Mouse (Mus musculus): ENCODE data around the gene Dnajb6. TPM values are rescaled to one million over a fixed set of nuclear protein-coding genes. Genes with fewer than 3 reads are reported as not detected.
"Not testable (repeated sequence)": the region's sequence is repeated elsewhere in the genome, so short reads cannot be mapped to it uniquely, and the experiment has no call there.

Dnajb6 gene
- total RNA-seq (2017) = 216 and 234 TPM in 2 replicates

- ATAC-seq (ENCODE audit: extremely low read depth, insufficient number of reproducible peaks, low FRiP score, poor library complexity, severe bottlenecking) = peak; percentile 80
Measured at GRCm38 (mm10) chr5:29735557-29736061, at the start of gene Dnajb6, which contains the start of gene Gm5129. Gene Dnajb6 (plus strand): TSS chr5:29735688. Gene Gm5129 (minus strand): TSS chr5:29735936.

DNA sequence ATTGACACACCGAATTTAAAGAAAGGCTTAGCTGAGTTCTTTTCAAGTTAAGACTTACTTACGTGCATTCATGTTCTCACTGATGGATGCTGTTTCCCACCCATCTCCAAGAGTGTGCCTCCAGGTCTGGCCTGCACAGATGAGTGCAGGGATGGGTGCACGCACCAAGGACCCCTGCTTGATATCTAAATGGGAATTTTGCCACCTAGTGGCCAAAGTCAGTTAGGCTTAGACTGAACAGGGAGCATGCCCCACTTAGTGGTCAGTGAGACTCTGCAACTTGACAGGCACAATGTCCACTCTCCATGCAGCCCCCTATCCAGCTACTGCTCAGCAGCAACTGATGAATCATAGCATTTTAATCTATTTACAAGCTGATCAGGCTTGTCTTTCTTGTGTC, 47.8 kb upstream of the Dnajb6 start:
- ATAC-seq (ENCODE audit: extremely low read depth, insufficient number of reproducible peaks, low FRiP score, poor library complexity, severe bottlenecking) = no peak

GRCm38 (mm10) chr5:29688352-29688751, 47.1 kb upstream of the Dnajb6 start:
- ATAC-seq (ENCODE audit: extremely low read depth, insufficient number of reproducible peaks, low FRiP score, poor library complexity, severe bottlenecking) = no peak

DNA sequence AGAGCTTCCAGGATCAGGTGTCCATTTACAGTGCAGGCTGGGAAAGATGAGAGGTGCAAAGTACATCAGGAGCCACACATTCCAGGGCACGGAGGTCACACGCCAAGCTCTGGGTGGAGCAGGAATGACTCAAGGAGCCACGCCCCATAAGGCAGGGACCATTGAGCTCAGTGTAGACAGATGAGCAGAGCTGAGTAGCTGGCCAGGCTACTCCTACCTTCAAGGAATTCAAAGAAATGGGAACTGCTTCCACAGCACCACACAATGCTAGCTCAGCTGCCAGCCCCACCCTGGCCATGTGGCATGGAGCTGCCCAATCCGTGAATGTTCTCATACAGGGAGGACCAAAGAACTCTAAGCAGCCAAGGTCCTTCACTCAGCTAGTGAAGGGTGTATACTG, 37.0 kb upstream of the Dnajb6 start:
- ATAC-seq (ENCODE audit: extremely low read depth, insufficient number of reproducible peaks, low FRiP score, poor library complexity, severe bottlenecking) = no peak

- no peak for ATAC-seq (ENCODE audit: extremely low read depth, insufficient number of reproducible peaks, low FRiP score, poor library complexity, severe bottlenecking)
Measured at GRCm38 (mm10) chr5:29699520-29700202, 35.8 kb upstream of the Dnajb6 start.

DNA sequence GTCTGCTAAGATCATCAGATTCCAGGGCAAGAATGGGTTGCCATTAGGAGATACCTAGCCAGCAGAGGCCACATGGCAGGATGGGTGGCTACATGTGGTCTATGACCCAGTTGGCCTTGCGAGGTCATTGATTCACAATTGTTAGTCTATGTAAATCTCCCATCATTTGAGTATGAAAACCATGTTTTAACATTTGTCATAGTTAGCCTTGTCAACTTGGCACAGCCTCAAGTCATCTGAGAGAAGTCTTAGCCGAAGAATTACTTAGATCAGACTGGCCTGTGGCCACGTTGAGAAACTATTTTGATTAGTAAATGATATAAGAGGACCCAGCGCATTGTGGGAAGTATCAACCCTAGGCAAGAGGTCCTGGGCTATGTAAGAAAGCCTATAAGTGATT, 28.2 kb upstream of the Dnajb6 start:
- no peak for ATAC-seq (ENCODE audit: extremely low read depth, insufficient number of reproducible peaks, low FRiP score, poor library complexity, severe bottlenecking)

DNA sequence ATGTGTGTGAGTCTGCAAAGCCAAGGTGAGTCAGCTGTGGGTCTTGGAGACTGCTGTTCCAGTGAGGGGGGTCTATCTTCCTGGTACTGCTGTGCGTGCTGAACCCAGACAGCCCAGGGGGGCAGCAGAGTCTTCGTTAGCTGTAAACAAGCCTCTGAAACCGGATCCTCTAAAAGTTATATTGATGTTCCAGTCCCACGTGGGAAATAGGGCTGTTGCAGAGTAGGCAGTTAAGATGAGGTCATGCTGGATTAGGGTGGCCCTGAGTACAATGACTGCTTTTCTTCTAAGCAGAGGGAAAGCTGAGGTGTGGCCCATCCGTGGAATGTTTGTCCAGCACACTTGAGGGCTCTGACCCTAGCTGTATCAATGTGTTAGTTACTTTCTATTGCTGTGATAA, 27.2 kb upstream of the Dnajb6 start:
- ATAC-seq (ENCODE audit: extremely low read depth, insufficient number of reproducible peaks, low FRiP score, poor library complexity, severe bottlenecking) = no peak

- no peak for ATAC-seq (ENCODE audit: extremely low read depth, insufficient number of reproducible peaks, low FRiP score, poor library complexity, severe bottlenecking)
Measured at GRCm38 (mm10) chr5:29711631-29712030, 23.9 kb upstream of the Dnajb6 start.

DNA sequence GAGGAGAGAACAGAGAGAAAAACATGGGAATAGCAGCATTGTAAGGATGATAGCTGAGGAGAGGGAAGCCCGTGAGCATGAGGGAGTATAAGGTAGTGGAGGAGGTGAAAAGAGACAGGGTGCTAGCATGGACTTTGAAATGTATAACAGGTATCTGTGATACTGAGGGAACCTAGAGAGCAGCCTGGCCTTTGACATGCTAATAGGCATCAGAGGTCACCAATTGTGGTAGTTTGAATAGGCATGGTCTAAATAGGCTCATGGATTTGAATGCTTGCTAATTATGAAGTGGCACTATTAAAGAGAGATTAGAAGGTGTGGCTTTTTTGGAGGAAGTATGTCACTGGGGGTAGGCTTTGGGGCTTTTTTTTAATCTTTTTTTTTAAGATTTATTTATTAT, 22.6 kb upstream of the Dnajb6 start:
- no peak for ATAC-seq (ENCODE audit: extremely low read depth, insufficient number of reproducible peaks, low FRiP score, poor library complexity, severe bottlenecking)

DNA sequence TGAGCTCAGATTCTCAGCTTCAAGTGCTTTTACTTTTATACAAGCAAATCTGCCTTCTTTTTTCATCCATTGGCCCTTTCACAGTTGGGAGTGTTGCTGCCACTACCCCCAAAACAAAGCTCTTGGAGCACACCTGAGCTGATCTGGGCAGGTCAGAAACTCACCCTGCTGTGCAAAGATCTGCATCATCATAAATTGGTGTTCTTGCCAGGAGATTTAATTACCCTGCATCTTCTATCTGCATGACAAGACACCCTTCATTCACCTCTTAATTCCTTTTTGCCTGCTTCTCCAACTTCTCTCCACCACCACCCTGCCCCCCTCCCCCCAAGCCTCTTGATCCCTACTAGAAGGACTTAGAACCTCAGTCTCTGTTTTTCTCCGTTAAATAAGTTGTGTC, 14.3 kb upstream of the Dnajb6 start:
- ATAC-seq (ENCODE audit: extremely low read depth, insufficient number of reproducible peaks, low FRiP score, poor library complexity, severe bottlenecking) = no peak

DNA sequence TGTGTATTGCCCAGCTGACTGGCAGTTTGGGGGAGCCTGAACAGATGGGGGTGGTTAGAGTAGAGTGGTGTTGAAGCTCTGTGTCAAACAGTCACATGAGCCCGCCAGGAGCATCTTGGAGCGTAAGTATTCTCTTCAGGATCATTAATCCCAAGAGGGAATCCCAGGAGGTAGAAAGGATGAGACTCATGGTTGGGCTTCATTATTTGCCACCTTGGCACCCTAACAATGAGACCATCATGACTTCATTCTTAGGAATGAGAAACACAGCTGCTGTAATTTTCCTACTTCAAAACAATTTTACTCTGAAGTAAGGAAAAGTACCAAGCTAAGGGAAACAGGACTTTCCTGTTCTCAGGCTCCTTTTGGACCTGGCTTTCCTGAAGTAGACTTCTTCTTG, 10.1 kb upstream of the Dnajb6 start:
- no peak for ATAC-seq (ENCODE audit: extremely low read depth, insufficient number of reproducible peaks, low FRiP score, poor library complexity, severe bottlenecking)

DNA sequence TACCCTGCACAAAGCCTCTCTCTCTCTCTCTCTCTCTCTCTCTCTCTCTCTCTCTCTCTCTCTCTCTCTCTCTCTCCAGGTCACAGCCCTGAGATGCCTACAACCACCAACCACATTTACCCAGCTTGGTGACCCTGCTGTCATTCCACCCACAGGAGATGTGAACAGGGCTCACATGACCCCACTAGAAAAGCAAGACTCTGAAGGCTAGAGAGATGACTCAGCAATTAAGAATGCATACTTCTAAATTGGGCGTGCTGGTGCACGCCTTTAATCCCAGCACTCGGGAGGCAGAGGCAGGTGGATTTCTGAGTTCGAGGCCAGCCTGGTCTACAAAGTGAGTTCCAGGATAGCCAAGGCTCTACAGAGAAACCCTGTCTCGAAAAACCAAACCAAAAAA, 9.4 kb upstream of the Dnajb6 start:
- ATAC-seq (ENCODE audit: extremely low read depth, insufficient number of reproducible peaks, low FRiP score, poor library complexity, severe bottlenecking) = not testable (repeated sequence)

- no peak for ATAC-seq (ENCODE audit: extremely low read depth, insufficient number of reproducible peaks, low FRiP score, poor library complexity, severe bottlenecking)
Measured at GRCm38 (mm10) chr5:29734831-29735510, 517 bp upstream of the Dnajb6 start.

GRCm38 (mm10) chr5:29736073-29736900, 799 bp downstream of the Dnajb6 start:
- ATAC-seq (ENCODE audit: extremely low read depth, insufficient number of reproducible peaks, low FRiP score, poor library complexity, severe bottlenecking) = peak; percentile 14; the same call in 1 of the 2 replicates

GRCm38 (mm10) chr5:29736942-29737341, 1.5 kb downstream of the Dnajb6 start:
- ATAC-seq (ENCODE audit: extremely low read depth, insufficient number of reproducible peaks, low FRiP score, poor library complexity, severe bottlenecking) = no peak

DNA sequence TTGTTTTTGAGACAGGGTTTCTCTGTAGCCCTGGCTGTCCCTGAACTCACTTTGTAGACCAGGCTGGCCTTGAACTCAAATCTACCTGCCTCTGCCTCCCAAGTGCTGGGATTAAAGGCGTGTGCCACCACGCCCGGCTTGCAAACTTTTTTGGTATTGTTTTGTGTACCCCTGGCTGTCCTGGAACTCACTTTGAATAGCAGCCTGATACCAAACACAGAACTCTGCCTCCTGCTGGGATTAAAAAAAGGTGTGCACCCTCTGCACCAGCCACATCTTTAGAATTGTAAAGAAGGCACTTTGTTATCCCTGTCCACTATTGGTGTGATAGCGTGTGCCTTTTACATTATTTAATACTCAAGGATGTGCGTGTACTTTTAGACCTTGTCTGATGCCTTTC, 2.0 kb downstream of the Dnajb6 start:
- no peak for ATAC-seq (ENCODE audit: extremely low read depth, insufficient number of reproducible peaks, low FRiP score, poor library complexity, severe bottlenecking)

- no peak for ATAC-seq (ENCODE audit: extremely low read depth, insufficient number of reproducible peaks, low FRiP score, poor library complexity, severe bottlenecking)
Measured at GRCm38 (mm10) chr5:29738076-29738475, 2.6 kb downstream of the Dnajb6 start.

DNA sequence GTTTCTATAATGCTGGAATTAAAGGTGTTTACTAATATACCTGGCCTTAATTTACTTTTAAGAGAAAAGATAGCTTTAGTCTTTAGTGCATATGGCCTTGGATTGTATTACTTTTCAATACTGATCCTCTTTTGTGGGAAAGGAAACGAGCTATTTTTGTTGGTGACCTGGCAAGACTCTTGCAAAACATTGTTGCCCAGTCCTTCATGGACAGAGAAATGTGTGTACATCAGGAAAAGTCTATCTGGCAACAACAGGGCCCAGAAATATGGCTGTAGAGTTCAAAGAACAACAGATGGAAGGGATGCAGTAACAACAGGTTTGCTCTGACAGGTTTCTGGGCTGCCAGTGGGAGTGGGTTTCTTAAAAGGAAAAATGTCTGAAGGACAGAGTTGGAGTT, 5.2 kb downstream of the Dnajb6 start:
- ATAC-seq (ENCODE audit: extremely low read depth, insufficient number of reproducible peaks, low FRiP score, poor library complexity, severe bottlenecking) = no peak

DNA sequence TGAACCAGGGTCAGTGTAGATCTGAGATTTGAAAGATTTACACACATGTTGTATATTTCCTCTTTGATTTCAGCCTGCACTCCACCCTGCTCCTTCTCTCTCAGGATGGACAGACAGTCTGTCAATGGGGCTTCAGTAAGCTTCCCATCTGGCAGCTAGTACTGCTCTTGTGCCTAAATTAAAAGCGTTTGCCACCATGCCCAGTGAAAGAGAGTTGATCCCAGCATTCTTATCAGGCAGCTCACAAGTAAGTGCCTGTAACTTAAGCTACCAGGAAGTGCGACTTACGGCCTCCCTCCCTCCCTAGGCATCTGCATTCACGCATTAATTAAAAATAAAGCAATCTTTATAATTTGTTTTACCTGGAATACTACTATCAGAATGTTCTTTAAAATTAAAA, 5.6 kb downstream of the Dnajb6 start:
- ATAC-seq (ENCODE audit: extremely low read depth, insufficient number of reproducible peaks, low FRiP score, poor library complexity, severe bottlenecking) = no peak

- no peak for ATAC-seq (ENCODE audit: extremely low read depth, insufficient number of reproducible peaks, low FRiP score, poor library complexity, severe bottlenecking)
Measured at GRCm38 (mm10) chr5:29747661-29748060, 12.2 kb downstream of the Dnajb6 start.

Measured in neutrophil, adult 5-6 weeks (primary cell).